Comparison of ENCODE assay signal across 7 mouse cellular contexts in genomic region chr5:118028191-118029034, GRCm38 (mm10). TPM values are rescaled to one million over a fixed set of nuclear protein-coding genes. Genes with fewer than 3 reads are reported as not detected.
DNase-seq lines count a peak whose midpoint lies in the region; ATAC-seq and TF ChIP-seq lines count a peak whose summit lies in the region.

No protein-coding gene starts in this region.

- no peak overlapping the region for H3K27ac ChIP-seq in CH12.LX (ENCODE audit: insufficient read depth, low read depth)
- no peak overlapping the region for H3K27ac ChIP-seq in ES-E14 (ENCODE audit: insufficient read depth, low read depth, low read length, poor library complexity, severe bottlenecking)
- no peak overlapping the region for H3K27ac ChIP-seq in forebrain, embryonic 14.5 days (ENCODE audit: low read depth, low read length)
- H3K27ac ChIP-seq in intestine, embryonic 14.5 days (ENCODE audit: low read depth), result no peak overlapping the region

- peak overlapping the region in 2 of 3 experiments; percentile 52 to 60 for H3K4me3 ChIP-seq in CH12.LX (replicated peaks in 1 of 3; ENCODE audit: low read depth in 2 of 3, low read length in 2 of 3, poor library complexity in 1 of 3)
- H3K4me3 ChIP-seq in ES-E14 (ENCODE audit: insufficient read depth in 1 of 2, low read depth in 1 of 2, low read length in 2 of 2, poor library complexity in 1 of 2, severe bottlenecking in 1 of 2), result peak overlapping the region; percentile 55 to 59
- H3K4me3 ChIP-seq in forebrain, embryonic 14.5 days (ENCODE audit: low read depth, low read length), result peak overlapping the region; percentile 59
- peak overlapping the region; percentile 59 for H3K4me3 ChIP-seq in intestine, embryonic 14.5 days (ENCODE audit: low read depth, low read length)

- TF ChIP-seq EP300 in CH12.LX (IDR thresholded peaks at IDR 0.05; ENCODE audit: low read length), result no peak

- no peak for TF ChIP-seq RAD21 in CH12.LX (IDR thresholded peaks at IDR 0.05; ENCODE audit: low read depth, low read length)

- in situ Hi-C loops in CH12.LX (cut with MboI; ENCODE audit: low pct_ligation_motif_present, low pct_unique_long_range_greater_than_20kb, low sequenced_read_pairs) (no loop called here), ES-E14 (cut with MboI; ENCODE audit: low sequenced_read_pairs in 2 of 2, unreplicated experiment in 2 of 2) (no loop called here)

- ATAC-seq in forebrain, embryonic 14.5 days, result peak; percentile 11; the same call in 1 of the 2 replicates
- peak; percentile 10; the same call in 1 of the 2 replicates for ATAC-seq in intestine, embryonic 14.5 days (replicated peaks; ENCODE audit: low FRiP score, low TSS enrichment, low read depth)
- peak; percentile 40 for ATAC-seq in megakaryocyte progenitor cell, adult 5-6 weeks (replicated peaks; ENCODE audit: poor library complexity)

- no peak for TF ChIP-seq POLR2A in CH12.LX (IDR thresholded peaks at IDR 0.05; ENCODE audit: low read depth, low read length)

- no peaks in the 10 kb centered on the region for H3K36me3 ChIP-seq in CH12.LX (replicated peaks in 1 of 2; ENCODE audit: control insufficient read depth in 1 of 2, insufficient read depth in 1 of 2, low read length in 1 of 2)
- H3K36me3 ChIP-seq in ES-E14 (ENCODE audit: control insufficient read depth, insufficient read depth, low read length, poor library complexity, severe bottlenecking), result no peaks in the 10 kb centered on the region
- no peaks in the 10 kb centered on the region for H3K36me3 ChIP-seq in forebrain, embryonic 14.5 days (ENCODE audit: control insufficient read depth, insufficient read depth, low read length)
- no peaks in the 10 kb centered on the region for H3K36me3 ChIP-seq in intestine, embryonic 14.5 days (ENCODE audit: control insufficient read depth, insufficient read depth, low read length)

- H3K4me1 ChIP-seq in CH12.LX (ENCODE audit: control insufficient read depth in 1 of 2, insufficient read depth in 2 of 2), result peaks cover 9 to 22% of the 10 kb centered on the region in 2 experiments
- peaks cover 0 to 28% of the 10 kb centered on the region in 2 experiments; a peak in 2 of 4 replicates for H3K4me1 ChIP-seq in ES-E14 (ENCODE audit: control insufficient read depth in 2 of 2, insufficient read depth in 2 of 2, low read length in 2 of 2, poor library complexity in 1 of 2)
- peaks cover 22% of the 10 kb centered on the region for H3K4me1 ChIP-seq in forebrain, embryonic 14.5 days (ENCODE audit: control insufficient read depth, insufficient read depth, low read length)
- peaks cover 29% of the 10 kb centered on the region for H3K4me1 ChIP-seq in intestine, embryonic 14.5 days (replicated peaks; ENCODE audit: control insufficient read depth, insufficient read depth, low read length)

- H3K4me2 ChIP-seq in CH12.LX (ENCODE audit: insufficient read depth, low read depth, poor library complexity, severe bottlenecking), result peak overlapping the region; percentile 62
- peak overlapping the region; percentile 99 for H3K4me2 ChIP-seq in forebrain, embryonic 14.5 days (ENCODE audit: low read length)
- H3K4me2 ChIP-seq in intestine, embryonic 14.5 days (ENCODE audit: low read length), result peak overlapping the region; percentile 100

- TF ChIP-seq CTCF in CH12.LX (conservative IDR thresholded peaks at IDR 0.05 in 1 of 2, IDR thresholded peaks at IDR 0.05 in 1 of 2; ENCODE audit: low read depth in 2 of 2, low read length in 2 of 2), result no peak

- no peak overlapping the region for H3K9ac ChIP-seq in CH12.LX (ENCODE audit: insufficient read depth, low read depth)
- peak overlapping the region; percentile 4 for H3K9ac ChIP-seq in ES-E14 (ENCODE audit: insufficient read depth, low read depth, low read length, poor library complexity, severe bottlenecking)
- H3K9ac ChIP-seq in forebrain, embryonic 14.5 days (ENCODE audit: low read length), result peak overlapping the region; percentile 62
- H3K9ac ChIP-seq in intestine, embryonic 14.5 days (ENCODE audit: low read length), result peak overlapping the region; percentile 38; the same call in 1 of the 2 replicates

- peaks cover 20% of the 10 kb centered on the region for H3K9me3 ChIP-seq in CH12.LX (replicated peaks; ENCODE audit: low read length)
- H3K9me3 ChIP-seq in ES-E14 (ENCODE audit: control insufficient read depth, insufficient read depth, low read depth, low read length), result no peaks in the 10 kb centered on the region
- no peaks in the 10 kb centered on the region for H3K9me3 ChIP-seq in forebrain, embryonic 14.5 days (replicated peaks; ENCODE audit: control insufficient read depth, low read length)
- H3K9me3 ChIP-seq in intestine, embryonic 14.5 days (ENCODE audit: control insufficient read depth, low read length), result no peaks in the 10 kb centered on the region

- H3K27me3 ChIP-seq in CH12.LX (replicated peaks), result peaks cover 3% of the 10 kb centered on the region
- peaks cover 48% of the 10 kb centered on the region for H3K27me3 ChIP-seq in forebrain, embryonic 14.5 days (replicated peaks; ENCODE audit: control insufficient read depth, insufficient read depth, low read length)
- peaks cover 50% of the 10 kb centered on the region for H3K27me3 ChIP-seq in intestine, embryonic 14.5 days (replicated peaks; ENCODE audit: control insufficient read depth, insufficient read depth, low read length)

- WGBS in forebrain, embryonic 14.5 days, result 1% methylated on average over 72 of the region's 79 CpGs
- 2% methylated on average over 75 of the region's 79 CpGs for WGBS in intestine, embryonic 14.5 days

- no peaks in the 10 kb centered on the region for H3K79me2 ChIP-seq in CH12.LX (replicated peaks; ENCODE audit: control insufficient read depth, extremely low read depth, insufficient read depth, poor library complexity, severe bottlenecking)

- DNase-seq in CH12.LX (ENCODE audit: extremely low read depth) (no peak), ES-E14 (ENCODE audit: low read depth, low spot score) (no peak)
- no peak for DNase-seq in forebrain, embryonic 14.5 days (ENCODE audit: low spot score)
- DNase-seq in intestine, embryonic 14.5 days (ENCODE audit: low spot score), result peak; percentile 66
- DNase-seq in thymus, postnatal 36 days, result peak; percentile 35 to 43
- DNase-seq in spleen, postnatal 10 days (ENCODE audit: low spot score in 2 of 2), result no peak

- dilution Hi-C loops in CH12.LX (cut with MboI; ENCODE audit: extremely low pct_ligation_motif_present, extremely low pct_unique_long_range_greater_than_20kb, low sequenced_read_pairs), result no loop called here

TF ChIP-seq in CH12.LX, 34 proteins besides CTCF, POLR2A, EP300 and RAD21:
- TF ChIP-seq KAT2A (IDR thresholded peaks at IDR 0.05; ENCODE audit: insufficient replicate concordance, low read length) (no peak), NELFE (IDR thresholded peaks at IDR 0.05; ENCODE audit: low read depth, low read length) (no peak), MYC (IDR thresholded peaks at IDR 0.05; ENCODE audit: low read depth, low read length) (no peak), MAX (IDR thresholded peaks at IDR 0.05; ENCODE audit: low read length) (no peak), POLR2AphosphoS2 (IDR thresholded peaks at IDR 0.05; ENCODE audit: low read depth, low read length) (no peak), SIN3A (IDR thresholded peaks at IDR 0.05; ENCODE audit: low read length) (no peak), MXI1 (IDR thresholded peaks at IDR 0.05; ENCODE audit: low read depth, low read length) (no peak), UBTF (IDR thresholded peaks at IDR 0.05; ENCODE audit: low read depth, low read length) (no peak)
TF ChIP-seq in CH12.LX: peak in this region for 0.

TF ChIP-seq in ES-E14, 5 proteins besides CTCF, POLR2A, EP300 and RAD21:
- TF ChIP-seq MAFK (IDR thresholded peaks at IDR 0.05; ENCODE audit: insufficient read depth, low read depth, low read length) (no peak), CHD2 (IDR thresholded peaks at IDR 0.05; ENCODE audit: low read depth, low read length) (no peak), ZNF384 (IDR thresholded peaks at IDR 0.05; ENCODE audit: low read depth, low read length) (no peak), ZC3H11A (IDR thresholded peaks at IDR 0.05; ENCODE audit: borderline replicate concordance, low read depth, low read length) (no peak), HCFC1 (IDR thresholded peaks at IDR 0.05; ENCODE audit: borderline replicate concordance, insufficient read depth, low read length) (no peak)

RNA-seq across cellular contexts. Expression of gene Tesc, which starts 0.9 kb away (rescaled TPM):
- total RNA-seq in CH12.LX (2012; rRNA removed) (0.13 and 0.34 TPM in 2 replicates), CH12.LX (2014; rRNA removed) (1.3 TPM in 1 of 2 replicates, not detected in the other), ES-E14 (2012; rRNA removed) (3.1 and 3.3 TPM in 2 replicates)
- 0.80 and 0.90 TPM in 2 replicates for polyA plus RNA-seq in CH12.LX (2012; ENCODE audit: insufficient read length, low read depth)
- polyA plus RNA-seq in forebrain, embryonic 14.5 days (2014; fragmentation: Nextera tagmentation; extraction: Ambion mirVana), result 8.0 and 10.0 TPM in 2 replicates
- polyA plus RNA-seq in intestine, embryonic 14.5 days (2014; fragmentation: Nextera tagmentation; extraction: Ambion mirVana), result 1.7 and 3.8 TPM in 2 replicates
- total RNA-seq in megakaryocyte progenitor cell, adult 5-6 weeks (2015), result 0.25 and 0.42 TPM in 2 replicates
- total RNA-seq in megakaryocyte progenitor cell, adult 5-6 weeks (2017), result not detected in 2 replicates

RNA-seq across cellular contexts. Expression of gene Fbxo21, which starts 51.9 kb away (rescaled TPM):
- total RNA-seq in CH12.LX (2012; rRNA removed) (13.5 and 13.7 TPM in 2 replicates), CH12.LX (2014; rRNA removed) (9.9 and 10.7 TPM in 2 replicates), ES-E14 (2012; rRNA removed) (19.7 and 23.2 TPM in 2 replicates)
- polyA plus RNA-seq in CH12.LX (2012; ENCODE audit: insufficient read length, low read depth), result 19.3 and 24.1 TPM in 2 replicates
- polyA plus RNA-seq in forebrain, embryonic 14.5 days (2014; fragmentation: Nextera tagmentation; extraction: Ambion mirVana), result 109 and 147 TPM in 2 replicates
- polyA plus RNA-seq in intestine, embryonic 14.5 days (2014; fragmentation: Nextera tagmentation; extraction: Ambion mirVana), result 72.7 and 75.3 TPM in 2 replicates
- total RNA-seq in megakaryocyte progenitor cell, adult 5-6 weeks (2015), result 7.8 and 10.9 TPM in 2 replicates
- total RNA-seq in megakaryocyte progenitor cell, adult 5-6 weeks (2017), result 13.1 and 13.8 TPM in 2 replicates

Comparison
In these comparisons a context has a peak if more than half of its experiments do, and no peak if none do; other contexts are left out.
1. DNase-seq: peak in intestine, embryonic 14.5 days (single experiment) and thymus, postnatal 36 days (2 of 2); none in CH12.LX (single experiment), ES-E14 (single experiment), forebrain, embryonic 14.5 days (single experiment) and spleen, postnatal 10 days (0 of 2).
2. Peak in every context shown above with its lines, with median percentiles within 50 percentile points of each other: H3K4me2 ChIP-seq, H3K4me3 ChIP-seq and ATAC-seq.